Mouse (Mus musculus) heart, adult 2 months (tissue): ENCODE measurements around the gene Chrm1. TPM values are rescaled to one million over a fixed set of nuclear protein-coding genes. Genes with fewer than 3 reads are reported as not detected.
A peak's percentile ranks its signal among the peaks of the same experiment; 100 is the strongest.

ENCODE experiments used
- DNase-seq, 2 experiments: peaks; one replicate each; pipeline ENCODE4 v3.0.0; 2021
- H3K27ac ChIP-seq: fragments of 200-600 bp; 2 replicates; pipeline ENCODE4 v1.8.1; 2022
- H3K27me3 ChIP-seq: fragments of 200-500 bp; 2 replicates; pipeline ENCODE4 v1.6.1; 2012; ENCODE audit warnings: mild to moderate bottlenecking, low read length, inconsistent platforms, mixed read lengths; ENCODE audit not compliant: control insufficient read depth, insufficient read depth
- H3K36me3 ChIP-seq: fragments of 200-500 bp; 2 replicates; pipeline ENCODE4 v1.6.1; 2012; ENCODE audit warnings: low read length, inconsistent platforms; ENCODE audit not compliant: control insufficient read depth, insufficient read depth
- H3K4me1 ChIP-seq: fragments of 200-500 bp; 2 replicates; pipeline ENCODE4 v1.6.1; 2011; ENCODE audit warnings: low read length; ENCODE audit not compliant: control insufficient read depth, insufficient read depth
- H3K4me3 ChIP-seq: fragments of 200-600 bp; 2 replicates; pipeline ENCODE4 v1.8.1; 2022
- H3K79me2 ChIP-seq: fragments of 200-500 bp; replicated peaks from 2 replicates; pipeline ENCODE4 v1.6.1; 2012; ENCODE audit warnings: mild to moderate bottlenecking, inconsistent platforms, low read length, moderate library complexity, mixed read lengths; ENCODE audit not compliant: control insufficient read depth, insufficient read depth
- H3K9ac ChIP-seq: fragments of 200-500 bp; 2 replicates; pipeline ENCODE4 v1.6.1; 2012; ENCODE audit warnings: low read depth, mild to moderate bottlenecking, control low read depth, inconsistent platforms, low read length, mixed read lengths
- CTCF ChIP-seq: fragments of 200-600 bp; IDR thresholded peaks from 2 replicates; pipeline ENCODE4 v1.8.1; 2022; ENCODE audit warnings: antibody characterized with exemption, mild to moderate bottlenecking, moderate library complexity
- EP300 ChIP-seq: fragments of 200-500 bp; IDR thresholded peaks from 2 replicates; pipeline ENCODE4 v1.6.1; 2011; ENCODE audit warnings: low read depth, low read length, control low read depth; ENCODE audit not compliant: insufficient read depth
- POLR2A ChIP-seq: fragments of 200-500 bp; IDR thresholded peaks from 2 replicates; pipeline ENCODE4 v1.6.1; 2011; ENCODE audit warnings: mild to moderate bottlenecking, low read depth, low read length, control low read depth; ENCODE audit not compliant: insufficient read depth
- WGBS: fragments of 180-500 bp; shearing (Covaris S2); methylation state at CpG from one replicate; pipeline ENCODE4 v1.1.7; 2018; 5-methylcytosine and 5-hydroxymethylcytosine counted together
- intact Hi-C: fragments of 180-260 bp; cut with DNase I; formaldehyde crosslinking; loops from one replicate; pipeline ENCODE4 v1.15.1; 2025
- long read RNA-seq: library from polyadenylated mRNA; stranded (forward); transcript quantifications from one replicate; pipeline ENCODE4 v2.0.0, GENCODE M21; 2021
- polyA plus RNA-seq: library from polyadenylated mRNA; depleted of rRNA; stranded (reverse); fragments of >200 nt; gene quantifications from 2 replicates; pipeline ENCODE4 v1.2.3, GENCODE M21; 2012; rRNA removed
- total RNA-seq, 2 experiments: library from RNA; stranded (reverse); gene quantifications; 2 replicates each; pipeline ENCODE4 v1.2.3; 2021

Gene Chrm1
- total RNA-seq (not detected), polyA plus RNA-seq (0.09 and 0.21 TPM in 2 replicates)
- long read RNA-seq = 0 reads

DNA sequence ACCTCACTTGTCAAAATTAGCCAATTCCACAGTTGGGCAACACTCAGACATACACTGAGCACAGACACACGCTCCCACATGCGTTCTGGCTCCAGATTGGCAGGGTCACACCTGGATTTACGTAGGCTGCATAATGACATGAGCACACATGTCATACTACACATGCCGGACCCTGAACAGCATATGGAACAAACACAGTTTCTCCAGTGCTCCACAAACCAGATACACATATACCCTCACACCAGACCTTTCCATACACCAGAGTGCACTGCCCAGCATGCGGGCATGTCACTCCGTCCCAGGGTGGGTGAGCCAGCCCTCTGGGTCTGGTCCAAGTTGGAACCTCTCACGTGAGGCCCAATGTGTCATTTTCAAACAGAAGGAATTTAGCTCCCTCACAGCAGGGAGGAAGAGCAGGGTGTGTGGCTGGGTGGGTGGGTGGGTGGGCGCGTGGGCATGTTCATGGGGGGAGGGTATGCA, at the start of gene Chrm1:
TSS of gene Chrm1 (plus strand) at position 430 of the 480 bp plus-strand sequence.
- H3K79me2 ChIP-seq = no peaks in the 10 kb centered on the region
- intact Hi-C loops = loop anchor here (2.0 kb wide), 1 partner anchor 19 kb away; no protein-coding TSS in a partner anchor
- H3K4me1 ChIP-seq = no peaks in the 10 kb centered on the region
- no peak for DNase-seq
- no peak within 1 kb of the TSS for H3K27ac ChIP-seq
- WGBS = 65% methylated on average over 9 of the region's 9 CpGs
- TF ChIP-seq POLR2A (no peak), CTCF (no peak), EP300 (no peak)
- no peak within 1 kb of the TSS for H3K4me3 ChIP-seq
- H3K27me3 ChIP-seq = no peaks in the 10 kb centered on the region
- H3K9ac ChIP-seq = no peak within 1 kb of the TSS
- no peaks in the 10 kb centered on the region for H3K36me3 ChIP-seq

DNA sequence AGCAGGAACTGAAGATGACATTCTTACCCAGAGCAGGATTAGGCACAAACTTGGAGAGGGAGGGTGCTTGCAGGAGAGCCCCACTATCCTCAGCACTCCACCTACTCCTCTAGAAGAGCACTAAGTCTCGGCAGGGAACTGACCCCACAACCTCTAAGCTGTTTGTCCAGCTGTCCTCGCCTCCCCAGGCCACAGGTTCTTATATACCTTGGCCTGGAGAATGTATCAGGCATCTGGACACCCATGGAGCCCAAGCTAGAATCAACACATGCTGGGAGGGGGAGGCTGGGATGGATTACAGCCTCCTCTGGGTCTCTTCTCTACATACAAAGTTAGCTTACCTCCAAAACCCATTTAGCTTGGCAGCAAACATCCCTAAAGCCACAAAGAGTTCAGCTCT, 49.2 kb upstream of the Chrm1 start:
- no peak for DNase-seq
- H3K9ac ChIP-seq = no peak overlapping the region
- intact Hi-C loops = no loop called here
- H3K4me1 ChIP-seq = no peaks in the 10 kb centered on the region
- no peaks in the 10 kb centered on the region for H3K27me3 ChIP-seq
- H3K27ac ChIP-seq = no peak overlapping the region
- 38% methylated on average over 2 of the region's 2 CpGs for WGBS
- H3K79me2 ChIP-seq = no peaks in the 10 kb centered on the region
- H3K36me3 ChIP-seq = no peaks in the 10 kb centered on the region
- H3K4me3 ChIP-seq = no peak overlapping the region
- TF ChIP-seq CTCF (no peak), EP300 (no peak), POLR2A (no peak)

DNA sequence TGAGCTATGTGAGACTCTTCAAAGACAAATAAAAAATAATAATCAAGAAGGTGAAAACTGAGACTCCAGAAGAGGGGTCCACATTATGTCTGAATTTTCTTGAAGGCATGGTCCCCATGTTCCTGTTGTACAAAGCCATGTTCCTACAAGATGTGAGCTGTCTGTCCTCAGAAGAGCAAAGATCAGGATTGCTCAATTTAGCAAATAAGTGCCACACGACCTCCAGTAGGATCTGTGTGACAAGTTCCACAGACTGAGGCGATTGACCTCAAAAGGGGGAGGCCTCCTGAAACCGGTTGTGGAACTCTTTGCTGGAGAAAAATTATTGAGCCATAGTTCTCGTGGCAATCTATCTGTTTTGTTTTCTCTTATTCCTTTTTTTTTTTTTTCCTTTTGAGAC, 47.3 kb upstream of the Chrm1 start:
- no peak for DNase-seq
- Histone ChIP-seq H3K27ac (no peak overlapping the region), H3K4me3 (no peak overlapping the region), H3K9ac (no peak overlapping the region), H3K4me1 (no peaks in the 10 kb centered on the region), H3K79me2 (no peaks in the 10 kb centered on the region), H3K27me3 (no peaks in the 10 kb centered on the region), H3K36me3 (no peaks in the 10 kb centered on the region)
- TF ChIP-seq POLR2A (no peak), EP300 (no peak), CTCF (no peak)
- intact Hi-C loops = no loop called here
- whole genome bisulfite sequencing = 53% methylated on average over 4 of the region's 4 CpGs

DNA sequence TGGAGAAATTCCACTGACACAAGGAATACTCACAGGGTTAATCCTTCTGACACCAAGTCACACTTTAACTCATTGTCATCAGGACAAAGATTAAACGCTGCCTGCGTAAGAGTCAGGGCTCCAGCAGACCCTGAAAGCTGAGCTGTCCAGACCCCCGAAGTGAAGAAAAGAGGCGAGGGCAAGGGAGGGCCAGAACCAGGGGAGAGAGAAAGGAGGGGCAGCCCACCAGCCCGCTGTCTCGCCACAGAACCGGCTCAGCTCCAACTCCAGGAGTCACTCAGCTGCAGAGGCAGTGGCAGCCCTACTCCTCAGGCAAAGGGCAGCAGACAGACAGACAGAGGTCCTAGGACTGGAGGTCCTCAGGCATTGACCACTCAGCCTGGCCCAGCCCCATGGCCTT, 45.7 kb upstream of the Chrm1 start, which contains the start of gene Slc22a6:
TSS of gene Slc22a6 (plus strand) at position 136 of the 400 bp plus-strand sequence.
- no peak within 1 kb of the TSS for H3K9ac ChIP-seq
- no peak within 1 kb of the TSS for H3K4me3 ChIP-seq
- H3K4me1 ChIP-seq = no peaks in the 10 kb centered on the region
- no peak for DNase-seq
- 38% methylated on average over 7 of the region's 7 CpGs for WGBS
- intact Hi-C loops = no loop called here
- H3K27me3 ChIP-seq = no peaks in the 10 kb centered on the region
- no peaks in the 10 kb centered on the region for H3K36me3 ChIP-seq
- H3K79me2 ChIP-seq = no peaks in the 10 kb centered on the region
- H3K27ac ChIP-seq = no peak within 1 kb of the TSS
- TF ChIP-seq POLR2A (no peak), CTCF (no peak), EP300 (no peak)

DNA sequence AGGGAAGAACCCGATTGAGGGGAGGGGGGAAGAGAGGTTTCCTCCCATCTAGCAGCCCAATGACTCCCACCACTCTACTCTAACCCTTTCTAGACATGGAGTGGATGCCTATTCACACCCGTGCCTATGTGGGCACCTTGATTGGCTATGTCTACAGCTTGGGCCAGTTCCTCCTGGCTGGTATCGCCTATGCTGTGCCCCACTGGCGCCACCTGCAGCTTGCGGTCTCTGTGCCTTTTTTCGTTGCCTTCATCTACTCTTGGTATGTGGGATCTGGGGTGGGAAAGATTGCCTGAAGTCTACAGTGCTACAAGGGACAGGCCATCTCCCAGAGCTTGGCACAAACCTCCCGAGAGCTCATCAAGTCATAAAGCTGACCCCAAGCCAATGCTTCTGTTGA, 42.5 kb upstream of the Chrm1 start:
- Histone ChIP-seq H3K4me1 (no peaks in the 10 kb centered on the region), H3K4me3 (no peak overlapping the region), H3K9ac (no peak overlapping the region), H3K36me3 (no peaks in the 10 kb centered on the region), H3K27ac (no peak overlapping the region), H3K79me2 (no peaks in the 10 kb centered on the region), H3K27me3 (no peaks in the 10 kb centered on the region)
- DNase-seq = no peak
- intact Hi-C loops = no loop called here
- WGBS = 92% methylated on average over 7 of the region's 7 CpGs
- no peak for TF ChIP-seq EP300
- no peak for TF ChIP-seq CTCF
- TF ChIP-seq POLR2A = no peak

DNA sequence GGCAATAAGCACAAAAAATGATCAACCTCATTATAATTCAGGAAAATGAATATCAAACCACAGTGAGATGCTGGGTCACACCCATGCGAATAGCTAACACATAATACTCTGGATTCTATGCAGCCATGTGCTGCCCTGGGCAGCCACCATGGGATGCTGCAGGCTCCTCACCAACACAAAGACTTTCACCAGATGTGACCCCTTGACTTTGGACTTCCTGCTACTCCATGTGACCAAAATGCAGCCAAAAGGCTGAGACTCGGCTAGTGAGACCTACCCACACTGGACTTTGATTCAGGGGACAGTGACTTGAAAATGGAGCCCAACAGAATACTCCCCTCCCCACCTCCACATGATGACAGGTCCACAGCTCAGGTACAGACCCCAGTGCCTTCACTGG, 33.3 kb upstream of the Chrm1 start:
- Histone ChIP-seq H3K9ac (no peak overlapping the region), H3K27me3 (0 out of 2 replicates have a peak, but pooled peaks cover 1% of the 10 kb centered on the region), H3K79me2 (no peaks in the 10 kb centered on the region), H3K27ac (no peak overlapping the region), H3K36me3 (no peaks in the 10 kb centered on the region), H3K4me3 (no peak overlapping the region), H3K4me1 (no peaks in the 10 kb centered on the region; the same call in 1 of the 2 replicates)
- no peak for TF ChIP-seq EP300
- peak; percentile 29 for TF ChIP-seq CTCF
- intact Hi-C loops = no loop called here
- WGBS = 45% methylated on average over 2 of the region's 2 CpGs
- DNase-seq = peak in 1 of 2 experiments; percentile 6
